24 mouse cellular contexts compared by ENCODE assay signal in genomic region chr7:123353081-123353480, GRCm38 (mm10). TPM values are rescaled to one million over a fixed set of nuclear protein-coding genes. Genes with fewer than 3 reads are reported as not detected.
DNase-seq lines count a peak whose midpoint lies in the region; ATAC-seq and TF ChIP-seq lines count a peak whose summit lies in the region.
"Had no signal": no experiment of that assay in that cellular context is flagged by ENCODE, and none has a peak within 500 bp of the region (broad histone marks: within the 10 kb centered on the region; RNA-seq: fewer than 3 reads in every experiment).

No protein-coding gene starts in this region.

- no peak overlapping the region for H3K9ac ChIP-seq in liver, embryonic 11.5 days (ENCODE audit: low read depth, low read length)
- H3K9ac ChIP-seq in liver, embryonic 13.5 days, result peak overlapping the region; percentile 53
- 0 out of 2 replicates have a peak overlapping the region, but pooled peaks have one; percentile 15 for H3K9ac ChIP-seq in liver, embryonic 15.5 days
- H3K9ac ChIP-seq: embryonic facial prominence, embryonic 13.5 days; forebrain, embryonic 12.5 days; forebrain, embryonic 15.5 days; heart, embryonic 12.5 days; heart, embryonic 15.5 days; hindbrain, embryonic 12.5 days; hindbrain, embryonic 15.5 days had no signal

- WGBS in liver, embryonic 11.5 days, result 95% methylated on average over 4 of the region's 4 CpGs
- 94% methylated on average over 4 of the region's 4 CpGs for WGBS in liver, embryonic 13.5 days (ENCODE audit: insufficient replicate concordance)
- 90% methylated on average over 4 of the region's 4 CpGs for WGBS in liver, embryonic 15.5 days (ENCODE audit: insufficient replicate concordance)

- peaks cover 4% of the 10 kb centered on the region; the same call in 1 of the 2 replicates for H3K36me3 ChIP-seq in liver, embryonic 11.5 days (ENCODE audit: control insufficient read depth, insufficient read depth, low read length)
- peaks cover 10% of the 10 kb centered on the region; the same call in 1 of the 2 replicates for H3K36me3 ChIP-seq in liver, embryonic 13.5 days
- H3K36me3 ChIP-seq in liver, embryonic 15.5 days (replicated peaks), result peaks cover 8% of the 10 kb centered on the region; the same call in 1 of the 2 replicates
- H3K36me3 ChIP-seq: embryonic facial prominence, embryonic 13.5 days; forebrain, embryonic 12.5 days; forebrain, embryonic 15.5 days; heart, embryonic 15.5 days; hindbrain, embryonic 12.5 days; hindbrain, embryonic 15.5 days had no signal

- intact Hi-C loops in left cerebral cortex, adult 2 months (cut with DNase I), result no loop called here

- no peak overlapping the region for H3K4me3 ChIP-seq in liver, embryonic 11.5 days (ENCODE audit: low read depth, low read length)
- peak overlapping the region; percentile 34 for H3K4me3 ChIP-seq in liver, embryonic 13.5 days (replicated peaks)
- H3K4me3 ChIP-seq in liver, embryonic 15.5 days (replicated peaks), result no peak overlapping the region
- no peak overlapping the region for H3K4me3 ChIP-seq in left cerebral cortex, adult 2 months
- H3K4me3 ChIP-seq: embryonic facial prominence, embryonic 10.5 days; embryonic facial prominence, embryonic 13.5 days; forebrain, embryonic 12.5 days; forebrain, embryonic 15.5 days; heart, embryonic 12.5 days; heart, embryonic 15.5 days; hindbrain, embryonic 12.5 days; hindbrain, embryonic 15.5 days had no signal

- no peak for TF ChIP-seq CTCF in left cerebral cortex, adult 2 months (IDR thresholded peaks at IDR 0.05)

- no peaks in the 10 kb centered on the region for H3K9me3 ChIP-seq in liver, embryonic 11.5 days (ENCODE audit: control insufficient read depth, low read length)
- H3K9me3 ChIP-seq in liver, embryonic 13.5 days (replicated peaks), result no peaks in the 10 kb centered on the region
- H3K9me3 ChIP-seq in liver, embryonic 15.5 days (replicated peaks), result no peaks in the 10 kb centered on the region
- H3K9me3 ChIP-seq: embryonic facial prominence, embryonic 10.5 days; embryonic facial prominence, embryonic 13.5 days; forebrain, embryonic 12.5 days; forebrain, embryonic 15.5 days; heart, embryonic 12.5 days; heart, embryonic 15.5 days; hindbrain, embryonic 12.5 days; hindbrain, embryonic 15.5 days had no signal

- no peak overlapping the region for H3K27ac ChIP-seq in liver, embryonic 11.5 days (ENCODE audit: low read depth, low read length)
- peak overlapping the region; percentile 86 for H3K27ac ChIP-seq in liver, embryonic 13.5 days
- H3K27ac ChIP-seq in liver, embryonic 15.5 days (replicated peaks), result peak overlapping the region; percentile 79
- no peak overlapping the region for H3K27ac ChIP-seq in left cerebral cortex, adult 2 months
- H3K27ac ChIP-seq: embryonic facial prominence, embryonic 10.5 days; embryonic facial prominence, embryonic 13.5 days; forebrain, embryonic 12.5 days; forebrain, embryonic 15.5 days; heart, embryonic 15.5 days; hindbrain, embryonic 12.5 days; hindbrain, embryonic 15.5 days had no signal

- no peak for ATAC-seq in liver, embryonic 11.5 days (replicated peaks; ENCODE audit: low FRiP score)
- ATAC-seq in liver, embryonic 13.5 days (ENCODE audit: low read depth), result no peak
- ATAC-seq in liver, embryonic 15.5 days (ENCODE audit: insufficient read depth), result no peak
- ATAC-seq: CD4-positive, CD25-positive, alpha-beta regulatory T cell, adult 4 months; forebrain, embryonic 15.5 days had no signal

- peaks cover 63% of the 10 kb centered on the region for H3K4me1 ChIP-seq in liver, embryonic 11.5 days (replicated peaks; ENCODE audit: control insufficient read depth, insufficient read depth, low read length)
- peaks cover 95% of the 10 kb centered on the region for H3K4me1 ChIP-seq in liver, embryonic 13.5 days (replicated peaks)
- peaks cover 96% of the 10 kb centered on the region for H3K4me1 ChIP-seq in liver, embryonic 15.5 days (replicated peaks)
- H3K4me1 ChIP-seq: embryonic facial prominence, embryonic 13.5 days; forebrain, embryonic 15.5 days; hindbrain, embryonic 12.5 days had no signal

- H3K27me3 ChIP-seq in liver, embryonic 11.5 days (replicated peaks; ENCODE audit: control insufficient read depth, insufficient read depth, low read length), result no peaks in the 10 kb centered on the region
- no peaks in the 10 kb centered on the region for H3K27me3 ChIP-seq in liver, embryonic 13.5 days
- no peaks in the 10 kb centered on the region for H3K27me3 ChIP-seq in liver, embryonic 15.5 days
- H3K27me3 ChIP-seq: embryonic facial prominence, embryonic 13.5 days; forebrain, embryonic 12.5 days; forebrain, embryonic 15.5 days; heart, embryonic 12.5 days; heart, embryonic 15.5 days; hindbrain, embryonic 12.5 days; hindbrain, embryonic 15.5 days had no signal

- H3K4me2 ChIP-seq in liver, embryonic 11.5 days, result peak overlapping the region; percentile 54
- H3K4me2 ChIP-seq in liver, embryonic 13.5 days, result peak overlapping the region; percentile 67
- H3K4me2 ChIP-seq in liver, embryonic 15.5 days, result peak overlapping the region; percentile 64
- H3K4me2 ChIP-seq: embryonic facial prominence, embryonic 13.5 days; forebrain, embryonic 12.5 days; forebrain, embryonic 15.5 days; heart, embryonic 12.5 days; heart, embryonic 15.5 days; hindbrain, embryonic 12.5 days; hindbrain, embryonic 15.5 days had no signal

- DNase-seq in liver, embryonic 11.5 days (ENCODE audit: low spot score), result no peak
- DNase-seq in liver, result no peak
- no peak for DNase-seq in liver, embryonic 13.5 days
- DNase-seq in left cerebral cortex, adult 11 months (ENCODE audit: low spot score), result no peak
- DNase-seq in left cerebral cortex, adult 2 months (ENCODE audit: extremely low spot score in 1 of 2, low spot score in 2 of 2), result no peak
- DNase-seq: adrenal gland, adult 2 months; adrenal gland, postnatal 14 days; cerebellum, adult 11-12 months; cerebellum, adult 8-10 months; cerebellum, postnatal 10 days; cerebellum, postnatal 36 days; embryo, embryonic 11 days; gastrocnemius, postnatal 36 days; heart, postnatal 10 days had no signal

RNA-seq across cellular contexts. Expression of gene Lcmt1, which starts 16.5 kb away (rescaled TPM):
- 49.7 and 54.4 TPM in 2 replicates for polyA plus RNA-seq in liver, embryonic 11.5 days (2014; fragmentation: Nextera tagmentation; extraction: Ambion mirVana)
- 30.6 and 33.7 TPM in 2 replicates for polyA plus RNA-seq in liver, embryonic 13.5 days (2015; fragmentation: Nextera tagmentation; extraction: Ambion mirVana)
- 21.2 and 22.3 TPM in 2 replicates for polyA plus RNA-seq in liver, embryonic 15.5 days (2015; fragmentation: Nextera tagmentation; extraction: Ambion mirVana)
- total RNA-seq in left cerebral cortex, adult 2 months (2021), result 10 to 100 TPM; 82.1 to 88.2 TPM

RNA-seq across cellular contexts. Expression of gene Arhgap17, which starts 16.6 kb away (rescaled TPM):
- polyA plus RNA-seq in liver, embryonic 11.5 days (2014; fragmentation: Nextera tagmentation; extraction: Ambion mirVana), result 29.8 and 31.3 TPM in 2 replicates
- 8.5 and 12.0 TPM in 2 replicates for polyA plus RNA-seq in liver, embryonic 13.5 days (2015; fragmentation: Nextera tagmentation; extraction: Ambion mirVana)
- polyA plus RNA-seq in liver, embryonic 15.5 days (2015; fragmentation: Nextera tagmentation; extraction: Ambion mirVana), result 10.2 and 10.3 TPM in 2 replicates
- 10 to 100 TPM; 20.3 to 22.1 TPM for total RNA-seq in left cerebral cortex, adult 2 months (2021)

Comparison
In these comparisons a context has a peak if more than half of its experiments do, and no peak if none do; other contexts are left out.
1. H3K27ac ChIP-seq: peak in liver, embryonic 13.5 days (single experiment) and liver, embryonic 15.5 days (single experiment); none in liver, embryonic 11.5 days (single experiment) and left cerebral cortex, adult 2 months (single experiment).
2. Peak in every context shown above with its lines, with median percentiles within 50 percentile points of each other: H3K4me2 ChIP-seq.